Mouse (Mus musculus) midbrain, embryonic 12.5 days (tissue): ENCODE measurements at regions not wholly inside any gene's neighbourhood (a gene's known extent, or its start where the extent isn't known, plus 50 kb on each side); places are given as distances from the start of the nearest gene placed in this dataset.
"Not testable (repeated sequence)": the region's sequence is repeated elsewhere in the genome, so short reads cannot be mapped to it uniquely, and the experiment has no call there.

Experiments used
- ATAC-seq: fragments of 200-750 bp; cut with Nextera tagmentation; 2 replicates; pipeline ENCODE4 v1.8.0; 2017; ENCODE audit warnings: low read depth, moderate TSS enrichment, moderate library complexity; ENCODE audit not compliant: low FRiP score
- H3K27ac ChIP-seq: fragments of 300-500 bp; sonication (generic); replicated peaks from 2 replicates; pipeline ENCODE4 v1.5.1; 2016; ENCODE audit warnings: mild to moderate bottlenecking
- H3K27me3 ChIP-seq: fragments of 300-500 bp; sonication (generic); 2 replicates; pipeline ENCODE4 v1.6.1; 2016; ENCODE audit warnings: mild to moderate bottlenecking
- H3K36me3 ChIP-seq: fragments of 300-500 bp; sonication (generic); 2 replicates; pipeline ENCODE4 v1.6.1; 2016
- H3K4me1 ChIP-seq: fragments of 300-500 bp; sonication (generic); 2 replicates; pipeline ENCODE4 v1.6.1; 2016
- H3K4me2 ChIP-seq: fragments of 300-500 bp; sonication (generic); replicated peaks from 2 replicates; pipeline ENCODE4 v1.6.1; 2016; ENCODE audit warnings: mild to moderate bottlenecking, moderate library complexity
- H3K4me3 ChIP-seq: fragments of 300-500 bp; sonication (generic); 2 replicates; pipeline ENCODE4 v1.5.1; 2016; ENCODE audit warnings: mild to moderate bottlenecking
- H3K9ac ChIP-seq: fragments of 300-500 bp; sonication (generic); replicated peaks from 2 replicates; pipeline ENCODE4 v1.6.1; 2016; ENCODE audit warnings: mild to moderate bottlenecking, moderate library complexity
- H3K9me3 ChIP-seq: fragments of 300-500 bp; sonication (generic); 2 replicates; pipeline ENCODE4 v1.6.1; 2016; ENCODE audit warnings: mild to moderate bottlenecking
- WGBS: fragments of 180-500 bp; shearing (Covaris S2); methylation state at CpG from one replicate; pipeline ENCODE4 v1.1.7; 2016; 5-methylcytosine and 5-hydroxymethylcytosine counted together

DNA sequence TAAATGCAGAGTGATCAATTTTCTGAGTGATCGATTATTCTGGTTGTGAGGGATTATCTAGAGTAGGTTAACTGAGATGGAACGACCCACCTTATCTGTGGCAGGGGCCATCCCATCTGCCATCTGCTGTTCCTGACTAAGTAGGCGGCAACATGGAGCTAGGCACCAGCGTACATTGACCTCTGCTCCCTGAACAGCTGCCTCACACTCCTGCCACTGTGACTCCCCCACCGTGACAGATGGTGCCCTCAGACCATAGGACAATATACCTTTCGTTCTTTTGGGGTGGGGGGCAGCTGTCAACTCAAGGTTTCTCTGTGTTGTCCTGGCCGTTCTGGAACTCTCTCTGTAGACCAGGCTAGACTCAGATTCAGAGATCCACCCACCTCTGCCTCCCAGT lies 262.7 kb downstream of the Prex1 start:
- no peaks in the 10 kb centered on the region for H3K9me3 ChIP-seq
- no peak overlapping the region for H3K4me2 ChIP-seq
- H3K36me3 ChIP-seq = no peaks in the 10 kb centered on the region
- no peak for ATAC-seq
- no peak overlapping the region for H3K4me3 ChIP-seq
- peaks cover 29% of the 10 kb centered on the region for H3K4me1 ChIP-seq
- 65% methylated on average over 7 of the region's 7 CpGs for WGBS
- H3K9ac ChIP-seq = no peak overlapping the region
- peaks cover 16% of the 10 kb centered on the region for H3K27me3 ChIP-seq
- no peak overlapping the region for H3K27ac ChIP-seq

- Histone ChIP-seq H3K9ac (no peak overlapping the region), H3K9me3 (no peaks in the 10 kb centered on the region), H3K36me3 (no peaks in the 10 kb centered on the region), H3K4me2 (no peak overlapping the region), H3K27ac (no peak overlapping the region), H3K4me1 (peaks cover 35% of the 10 kb centered on the region), H3K4me3 (no peak overlapping the region), H3K27me3 (peaks cover 16% of the 10 kb centered on the region)
- ATAC-seq = no peak
- 79% methylated on average over 10 of the region's 10 CpGs for WGBS
Observed at GRCm38 (mm10) chr2:166450380-166450779, 263.3 kb downstream of the Prex1 start.

DNA sequence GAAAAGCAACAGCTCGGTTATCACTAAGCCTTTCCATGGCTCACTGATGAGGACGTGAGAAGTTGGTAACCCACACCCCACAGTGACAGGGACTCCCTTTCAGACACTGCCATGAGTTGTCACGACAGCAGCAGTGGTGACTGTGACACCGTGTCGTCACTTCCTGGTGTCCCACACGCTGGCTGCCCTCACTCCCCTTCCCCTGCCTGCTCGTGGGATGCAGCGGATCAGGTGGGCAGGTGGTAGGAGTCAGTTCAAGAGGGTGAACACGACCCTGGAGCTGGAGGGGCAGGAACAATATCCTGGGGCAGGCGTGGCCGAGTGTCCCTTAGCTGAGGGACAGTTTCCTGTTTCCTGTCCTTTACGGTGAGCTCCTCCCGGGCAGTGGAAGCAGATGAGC lies 264.9 kb downstream of the Prex1 start:
- 71% methylated on average over 13 of the region's 13 CpGs for WGBS
- no peak for ATAC-seq
- Histone ChIP-seq H3K27ac (no peak overlapping the region), H3K4me2 (no peak overlapping the region), H3K4me3 (no peak overlapping the region), H3K9me3 (no peaks in the 10 kb centered on the region), H3K36me3 (no peaks in the 10 kb centered on the region), H3K27me3 (peaks cover 16% of the 10 kb centered on the region), H3K4me1 (peaks cover 36% of the 10 kb centered on the region), H3K9ac (no peak overlapping the region)

DNA sequence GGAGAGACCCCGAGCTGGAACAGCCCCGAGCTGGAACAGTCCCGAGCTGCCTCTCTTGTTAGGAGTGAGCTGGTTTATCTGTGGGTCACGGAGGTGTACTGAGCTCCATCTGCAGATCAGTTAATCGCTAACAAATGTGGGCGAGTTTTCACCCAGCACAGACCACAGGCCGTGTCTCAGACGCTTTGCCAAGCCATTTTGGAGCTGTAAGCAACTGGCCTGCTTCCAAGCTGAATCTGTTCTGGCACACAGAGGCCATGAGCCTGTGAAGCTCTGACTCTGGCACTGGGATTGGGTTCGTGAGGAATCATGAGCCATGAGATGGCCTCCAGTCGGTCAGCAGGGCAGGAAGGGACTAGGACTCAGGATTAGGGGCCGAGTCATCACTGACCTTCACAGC lies 265.5 kb downstream of the Prex1 start:
- H3K4me3 ChIP-seq = no peak overlapping the region
- peaks cover 41% of the 10 kb centered on the region for H3K4me1 ChIP-seq
- H3K27me3 ChIP-seq = peaks cover 16% of the 10 kb centered on the region
- no peak overlapping the region for H3K9ac ChIP-seq
- H3K27ac ChIP-seq = no peak overlapping the region
- WGBS = 74% methylated on average over 11 of the region's 11 CpGs
- H3K4me2 ChIP-seq = no peak overlapping the region
- ATAC-seq = no peak
- H3K9me3 ChIP-seq = no peaks in the 10 kb centered on the region
- H3K36me3 ChIP-seq = no peaks in the 10 kb centered on the region

DNA sequence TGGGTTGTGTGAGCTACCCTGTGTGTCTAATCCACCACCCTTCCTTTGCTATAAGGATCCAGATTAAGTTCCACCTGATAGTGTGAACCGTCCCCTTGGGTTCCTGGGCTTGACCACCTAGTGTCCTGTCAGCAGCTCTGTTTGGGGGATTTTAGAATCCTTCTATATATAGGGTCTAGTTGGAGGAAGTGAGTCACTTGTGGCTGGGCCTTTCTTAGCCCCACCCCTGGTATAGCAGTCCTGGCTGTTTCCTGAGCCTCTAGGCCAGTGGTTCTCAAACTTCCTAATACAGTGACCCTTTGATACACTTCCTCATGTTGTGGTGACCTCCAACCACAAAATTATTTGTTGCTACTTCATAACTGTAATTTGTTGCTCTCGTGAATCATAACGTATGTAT lies 267.1 kb downstream of the Prex1 start:
- ATAC-seq = no peak
- Histone ChIP-seq H3K4me1 (peaks cover 45% of the 10 kb centered on the region), H3K9ac (no peak overlapping the region), H3K4me2 (no peak overlapping the region), H3K27me3 (peaks cover 22% of the 10 kb centered on the region), H3K4me3 (no peak overlapping the region), H3K36me3 (no peaks in the 10 kb centered on the region), H3K27ac (no peak overlapping the region), H3K9me3 (no peaks in the 10 kb centered on the region)
- 83% methylated on average over 3 of the region's 3 CpGs for WGBS

GRCm38 (mm10) chr2:166445824-166446223 lies 267.8 kb downstream of the Prex1 start:
- H3K36me3 ChIP-seq, ATAC-seq, H3K9ac ChIP-seq, H3K9me3 ChIP-seq, H3K4me2 ChIP-seq, H3K4me3 ChIP-seq, H3K27ac ChIP-seq: not testable (repeated sequence)
- WGBS = 62% methylated on average over 7 of the region's 7 CpGs
- Histone ChIP-seq H3K27me3 (peaks cover 22% of the 10 kb centered on the region), H3K4me1 (peaks cover 43% of the 10 kb centered on the region)

DNA sequence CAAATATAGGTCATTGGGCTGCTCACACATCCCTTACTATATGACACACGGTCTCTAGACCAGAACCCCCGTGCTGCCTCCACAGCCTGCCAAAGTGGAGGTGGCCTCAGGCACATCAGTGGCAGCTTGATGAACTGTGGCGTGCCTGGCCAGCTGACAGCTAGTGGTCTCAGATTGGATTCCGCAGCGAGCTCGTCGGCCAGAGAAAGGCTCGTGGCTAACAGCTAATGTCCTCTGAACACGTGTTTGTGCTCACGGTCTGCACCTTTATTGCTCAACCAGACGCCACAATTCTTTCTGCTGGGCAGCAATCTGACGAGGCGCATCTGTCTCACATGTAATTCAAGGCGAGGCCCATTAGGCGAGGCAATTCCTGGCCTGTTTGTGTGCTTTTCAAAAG lies 270.6 kb downstream of the Prex1 start:
- Histone ChIP-seq H3K27ac (peak overlapping the region; percentile 31), H3K9ac (0 out of 2 replicates have a peak overlapping the region, but pooled peaks have one; percentile 20), H3K4me1 (peaks cover 30% of the 10 kb centered on the region), H3K27me3 (peaks cover 26% of the 10 kb centered on the region), H3K36me3 (no peaks in the 10 kb centered on the region), H3K4me2 (no peak overlapping the region), H3K9me3 (no peaks in the 10 kb centered on the region), H3K4me3 (no peak overlapping the region)
- 50% methylated on average over 15 of the region's 15 CpGs for WGBS
- ATAC-seq = no peak

DNA sequence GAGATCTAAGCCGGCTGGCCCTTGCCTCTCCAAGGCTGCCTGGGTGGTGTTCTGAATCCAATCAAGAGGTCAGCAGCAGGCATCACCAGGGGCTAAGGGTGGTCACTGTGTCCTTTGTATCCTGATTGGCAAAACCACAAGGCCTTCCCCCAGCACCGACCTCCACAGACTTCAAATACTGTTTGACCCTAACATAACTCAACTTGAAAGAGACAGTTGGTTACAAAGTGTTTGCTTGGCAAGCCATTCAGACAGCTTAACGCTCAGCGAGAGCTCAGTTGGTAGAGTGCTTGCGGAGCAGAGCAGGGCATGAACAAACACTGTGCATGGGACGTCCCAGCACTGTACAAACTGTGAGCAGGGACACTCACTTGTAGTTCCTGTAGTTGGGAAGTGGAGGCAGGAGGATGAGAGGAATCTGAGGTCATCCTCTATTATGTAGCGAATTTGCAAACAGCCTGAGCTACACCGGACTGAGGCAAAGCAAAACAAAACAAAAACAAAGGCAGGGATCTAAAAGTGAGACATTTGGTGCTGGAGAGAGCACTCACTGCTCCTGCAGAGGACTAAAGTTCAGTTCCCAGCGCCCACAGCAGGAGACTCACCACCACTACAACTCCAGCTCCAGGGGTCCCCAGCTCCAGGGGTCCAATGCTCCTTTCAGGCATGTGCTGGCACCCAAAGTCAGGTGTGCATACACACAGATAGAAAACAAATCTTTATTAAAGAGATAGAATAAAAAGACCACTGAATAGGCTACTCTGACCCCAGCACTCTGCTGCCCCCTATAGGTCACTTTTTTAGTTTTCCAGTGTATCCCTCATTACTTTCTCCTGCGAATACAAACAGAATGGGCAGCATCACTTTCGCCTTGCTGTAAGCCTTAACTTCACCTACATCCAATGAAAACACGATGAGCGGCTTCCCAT lies 273.5 kb downstream of the Prex1 start:
- Histone ChIP-seq H3K27ac (no peak overlapping the region), H3K9me3 (no peaks in the 10 kb centered on the region), H3K4me3 (no peak overlapping the region), H3K36me3 (no peaks in the 10 kb centered on the region), H3K4me2 (no peak overlapping the region), H3K27me3 (peaks cover 29% of the 10 kb centered on the region; the same call in 1 of the 2 replicates), H3K4me1 (peaks cover 18% of the 10 kb centered on the region), H3K9ac (no peak overlapping the region)
- no peak for ATAC-seq
- 53% methylated on average over 13 of the region's 13 CpGs for WGBS

GRCm38 (mm10) chr2:166438207-166438606 lies 275.4 kb downstream of the Prex1 start:
- Histone ChIP-seq H3K4me1 (peaks cover 32% of the 10 kb centered on the region), H3K4me3 (no peak overlapping the region), H3K9me3 (no peaks in the 10 kb centered on the region), H3K36me3 (no peaks in the 10 kb centered on the region), H3K4me2 (no peak overlapping the region), H3K27me3 (peaks cover 29% of the 10 kb centered on the region), H3K27ac (no peak overlapping the region), H3K9ac (no peak overlapping the region)
- no peak for ATAC-seq
- WGBS = 79% methylated on average over 9 of the region's 9 CpGs

GRCm38 (mm10) chr2:166434554-166434953 lies 279.1 kb downstream of the Prex1 start:
- Histone ChIP-seq H3K4me1 (peaks cover 35% of the 10 kb centered on the region), H3K4me3 (no peak overlapping the region), H3K36me3 (no peaks in the 10 kb centered on the region), H3K27ac (no peak overlapping the region), H3K27me3 (peaks cover 30% of the 10 kb centered on the region), H3K4me2 (no peak overlapping the region), H3K9ac (no peak overlapping the region), H3K9me3 (no peaks in the 10 kb centered on the region)
- 55% methylated on average over 8 of the region's 8 CpGs for WGBS
- ATAC-seq = no peak

DNA sequence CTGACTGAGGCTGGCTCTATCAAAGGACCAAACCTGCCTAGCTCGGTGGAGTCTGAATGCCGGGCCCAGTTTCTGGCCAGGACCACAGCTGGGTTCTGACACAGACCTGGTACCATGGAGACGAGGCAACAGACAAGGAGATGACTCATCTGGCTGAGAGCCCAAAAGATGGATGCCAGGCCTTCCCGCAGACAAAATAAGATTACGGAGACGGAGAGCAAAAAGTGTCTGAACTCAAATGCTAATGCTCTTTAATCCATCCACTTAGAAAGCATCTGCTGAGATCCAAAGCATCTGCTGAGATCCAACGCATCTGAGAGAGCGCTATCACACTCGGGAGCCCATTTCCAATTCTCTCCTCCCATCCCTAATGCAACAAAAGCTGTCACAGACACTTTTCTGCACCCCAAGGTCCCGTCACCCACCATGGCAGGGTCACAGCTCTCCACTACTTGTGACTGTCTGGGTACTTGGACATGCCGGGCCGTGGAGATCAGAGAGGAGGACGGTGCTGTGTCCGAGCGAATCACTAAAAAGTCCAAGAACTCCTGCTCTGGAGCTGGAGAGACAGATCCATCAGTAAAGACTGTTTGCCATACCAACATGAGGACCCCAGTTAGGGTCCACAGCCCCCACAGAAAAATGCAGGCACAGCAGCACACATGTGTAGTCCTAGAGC lies 278.3 kb upstream of the Sulf2 start:
- no peak for ATAC-seq
- Histone ChIP-seq H3K4me1 (peaks cover 32% of the 10 kb centered on the region), H3K9ac (no peak overlapping the region), H3K9me3 (no peaks in the 10 kb centered on the region), H3K4me2 (no peak overlapping the region), H3K27ac (0 out of 2 replicates have a peak overlapping the region, but pooled peaks have one; percentile 42), H3K36me3 (no peaks in the 10 kb centered on the region), H3K27me3 (peaks cover 31% of the 10 kb centered on the region), H3K4me3 (no peak overlapping the region)
- 52% methylated on average over 15 of the region's 15 CpGs for WGBS

- Histone ChIP-seq H3K27me3 (peaks cover 38% of the 10 kb centered on the region), H3K9me3 (no peaks in the 10 kb centered on the region), H3K36me3 (no peaks in the 10 kb centered on the region), H3K4me3 (no peak overlapping the region), H3K4me2 (no peak overlapping the region), H3K4me1 (peaks cover 28% of the 10 kb centered on the region), H3K9ac (no peak overlapping the region), H3K27ac (no peak overlapping the region)
- no peak for ATAC-seq
- WGBS = 78% methylated on average over 13 of the region's 13 CpGs
Observed at GRCm38 (mm10) chr2:166432948-166433654, 277.6 kb upstream of the Sulf2 start.
